Mouse (Mus musculus) neural tube, embryonic 11.5 days (tissue): ENCODE data around the gene Dlgap1. TPM values are rescaled to one million over a fixed set of nuclear protein-coding genes. Genes with fewer than 3 reads are reported as not detected.

Experiments used
- ATAC-seq: fragments of 200-750 bp; cut with Nextera tagmentation; 2 replicates; pipeline ENCODE4 v1.8.0; 2017; ENCODE audit warnings: moderate number of reproducible peaks, mild to moderate bottlenecking, moderate TSS enrichment, moderate library complexity; ENCODE audit not compliant: insufficient read depth, low FRiP score, low TSS enrichment
- DNase-seq: peaks from one replicate; pipeline ENCODE4 v3.0.0-alpha.2; 2015; ENCODE audit warnings: low spot score
- H3K27ac ChIP-seq: fragments of 300-500 bp; sonication (generic); 2 replicates; pipeline ENCODE4 v1.5.1; 2014; ENCODE audit warnings: low read depth, mild to moderate bottlenecking, low read length
- H3K27me3 ChIP-seq: fragments of 300-500 bp; sonication (generic); 2 replicates; pipeline ENCODE4 v1.6.1; 2014; ENCODE audit warnings: mild to moderate bottlenecking, low read length, mixed read lengths; ENCODE audit not compliant: control insufficient read depth, insufficient read depth
- H3K36me3 ChIP-seq: fragments of 300-500 bp; sonication (generic); 2 replicates; pipeline ENCODE4 v1.6.1; 2014; ENCODE audit warnings: mild to moderate bottlenecking, low read length, moderate library complexity, mixed read lengths; ENCODE audit not compliant: control insufficient read depth, insufficient read depth
- H3K4me1 ChIP-seq: fragments of 300-500 bp; sonication (generic); 2 replicates; pipeline ENCODE4 v1.6.1; 2014; ENCODE audit warnings: low read length, mixed read lengths; ENCODE audit not compliant: control insufficient read depth, insufficient read depth
- H3K4me2 ChIP-seq: fragments of 300-500 bp; sonication (generic); 2 replicates; pipeline ENCODE4 v1.6.1; 2014; ENCODE audit warnings: low read depth, mild to moderate bottlenecking, moderate library complexity
- H3K4me3 ChIP-seq: fragments of 300-500 bp; sonication (generic); 2 replicates; pipeline ENCODE4 v1.5.1; 2014; ENCODE audit warnings: low read depth, low read length
- H3K9ac ChIP-seq: fragments of 300-500 bp; sonication (generic); 2 replicates; pipeline ENCODE4 v1.6.1; 2014; ENCODE audit warnings: mild to moderate bottlenecking, low read length
- H3K9me3 ChIP-seq: fragments of 300-500 bp; sonication (generic); 2 replicates; pipeline ENCODE4 v1.6.1; 2016; ENCODE audit warnings: low read length; ENCODE audit not compliant: control insufficient read depth
- WGBS: fragments of 180-500 bp; shearing (Covaris S2); extraction: QIAGEN DNeasy Blood & Tissue Kit; methylation state at CpG from one replicate; pipeline ENCODE4 v1.1.7; 2014; 5-methylcytosine and 5-hydroxymethylcytosine counted together
- polyA plus RNA-seq: library from polyadenylated mRNA; unstranded; fragments of >200 nt; fragmentation: Nextera tagmentation; extraction: Ambion mirVana; gene quantifications from 2 replicates; pipeline ENCODE4 v1.2.1, GENCODE M21; 2014

The Dlgap1 gene
- polyA plus RNA-seq, 1 experiment from 2014 or later = 5.9 TPM

DNA sequence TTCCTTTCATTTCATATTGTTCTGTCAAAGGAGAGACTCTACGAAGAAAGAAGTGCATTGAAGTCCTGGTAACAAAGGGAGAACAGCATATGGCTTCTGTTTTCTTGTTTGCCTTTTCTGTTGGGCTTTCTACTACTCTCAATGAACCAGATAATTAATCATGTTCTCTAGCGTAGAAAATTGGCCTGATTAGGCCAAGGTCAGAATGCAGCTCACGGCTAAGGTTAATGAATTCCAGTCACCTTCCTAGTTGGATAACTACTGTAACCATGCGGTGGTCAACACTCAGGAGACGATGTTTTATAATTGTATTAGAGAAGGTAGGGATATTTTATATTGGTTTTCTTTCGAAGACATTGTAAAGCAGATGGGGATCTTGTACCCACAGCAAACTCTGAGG, 279.4 kb downstream of the Dlgap1 start:
- Histone ChIP-seq H3K4me3 (no peak overlapping the region), H3K9me3 (no peaks in the 10 kb centered on the region), H3K27ac (no peak overlapping the region), H3K36me3 (no peaks in the 10 kb centered on the region), H3K27me3 (no peaks in the 10 kb centered on the region), H3K4me2 (no peak overlapping the region), H3K4me1 (no peaks in the 10 kb centered on the region), H3K9ac (no peak overlapping the region)
- ATAC-seq (no peak), DNase-seq (no peak)
- 53% methylated on average over 6 of the region's 6 CpGs for WGBS

DNA sequence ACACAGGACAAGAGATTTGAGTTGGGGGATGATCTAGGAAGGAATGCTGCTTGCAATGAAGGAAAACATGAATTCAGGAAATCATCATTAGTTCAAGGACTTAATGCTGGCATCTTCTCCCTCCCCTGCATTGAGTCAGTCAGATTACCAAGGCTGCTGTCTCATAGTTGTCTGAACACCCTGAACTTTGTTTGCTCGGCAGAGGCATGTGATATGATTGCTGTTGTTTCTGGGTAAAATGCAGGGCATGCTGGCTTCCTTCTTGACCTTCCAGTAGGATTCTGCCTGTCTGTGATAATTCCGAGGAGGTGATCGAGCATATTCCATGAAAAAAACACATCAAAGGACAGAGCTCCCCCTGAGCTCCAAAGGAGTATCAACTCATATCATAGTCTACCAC, 283.6 kb downstream of the Dlgap1 start:
- Histone ChIP-seq H3K9me3 (no peaks in the 10 kb centered on the region), H3K9ac (no peak overlapping the region), H3K27ac (no peak overlapping the region), H3K27me3 (no peaks in the 10 kb centered on the region), H3K36me3 (no peaks in the 10 kb centered on the region), H3K4me1 (no peaks in the 10 kb centered on the region), H3K4me2 (no peak overlapping the region), H3K4me3 (no peak overlapping the region)
- ATAC-seq (no peak), DNase-seq (no peak)
- WGBS = 92% methylated on average over 3 of the region's 3 CpGs

DNA sequence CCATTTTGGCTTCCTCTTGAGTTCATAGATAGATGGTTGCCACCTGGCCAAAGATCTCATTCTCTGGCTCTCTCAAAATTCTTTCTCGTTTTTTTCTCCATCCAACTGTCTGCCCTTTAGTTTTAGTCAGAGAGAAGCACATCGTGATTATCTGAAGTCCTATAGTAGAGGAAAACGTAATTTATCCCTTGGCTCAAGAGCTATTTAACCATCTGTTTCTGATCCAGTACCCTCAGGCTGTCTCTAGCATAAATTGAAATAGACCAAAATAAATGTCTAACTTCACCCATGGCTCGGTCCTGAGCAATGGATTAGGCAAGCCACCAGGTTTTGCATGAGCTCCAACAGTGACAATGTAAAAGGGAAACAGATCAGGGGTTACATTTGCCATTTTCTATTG, 287.5 kb downstream of the Dlgap1 start:
- no peak for DNase-seq
- H3K36me3 ChIP-seq = no peaks in the 10 kb centered on the region
- H3K9ac ChIP-seq = no peak overlapping the region
- no peaks in the 10 kb centered on the region for H3K4me1 ChIP-seq
- no peaks in the 10 kb centered on the region for H3K9me3 ChIP-seq
- ATAC-seq = no peak
- H3K27ac ChIP-seq = no peak overlapping the region
- H3K4me2 ChIP-seq = no peak overlapping the region
- WGBS = 79% methylated on average over 4 of the region's 4 CpGs
- H3K4me3 ChIP-seq = no peak overlapping the region
- no peaks in the 10 kb centered on the region for H3K27me3 ChIP-seq

DNA sequence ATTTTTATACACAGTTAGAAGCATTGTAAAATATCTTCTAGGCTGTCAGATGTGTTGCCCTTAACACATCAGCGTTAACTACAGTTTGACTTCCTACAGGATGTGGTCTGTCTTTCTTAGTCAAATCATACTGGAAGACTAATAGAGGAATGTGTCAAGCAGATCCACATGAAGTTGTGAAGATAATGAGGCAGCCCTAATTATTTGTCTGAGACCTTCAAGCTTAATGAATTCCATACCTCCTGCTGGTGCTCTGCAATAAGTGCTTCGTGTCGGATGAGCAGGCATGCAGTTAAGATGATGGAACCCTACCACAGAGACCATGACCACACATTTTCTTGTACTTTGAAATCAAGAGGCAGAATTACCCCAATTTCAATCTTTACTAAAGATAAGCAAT, 294.3 kb downstream of the Dlgap1 start:
- Histone ChIP-seq H3K4me3 (no peak overlapping the region), H3K9me3 (no peaks in the 10 kb centered on the region), H3K27ac (no peak overlapping the region), H3K4me1 (no peaks in the 10 kb centered on the region), H3K4me2 (no peak overlapping the region), H3K36me3 (no peaks in the 10 kb centered on the region), H3K27me3 (no peaks in the 10 kb centered on the region), H3K9ac (no peak overlapping the region)
- DNase-seq (no peak), ATAC-seq (no peak)
- WGBS = 76% methylated on average over 3 of the region's 3 CpGs

DNA sequence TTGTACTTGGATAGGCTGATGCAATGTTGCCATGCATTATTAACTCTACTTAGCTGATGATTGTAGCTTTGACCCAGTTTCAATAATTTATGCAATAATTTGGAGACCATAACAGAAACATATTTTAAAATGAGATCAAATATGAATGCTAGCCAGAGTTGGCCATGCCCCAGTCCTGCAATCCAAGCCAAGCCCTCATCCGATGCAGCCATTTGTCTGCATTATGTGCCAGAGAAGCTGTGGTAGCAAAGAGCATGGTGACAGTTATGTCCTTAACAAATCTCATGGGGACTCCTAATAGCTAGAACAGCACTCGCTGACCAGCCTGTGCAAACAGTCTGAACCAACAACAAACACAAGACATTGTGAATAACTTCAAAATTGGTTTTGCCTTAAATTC, 303.3 kb downstream of the Dlgap1 start:
- DNase-seq = no peak
- no peak overlapping the region for H3K9ac ChIP-seq
- 90% methylated on average over 2 of the region's 2 CpGs for WGBS

DNA sequence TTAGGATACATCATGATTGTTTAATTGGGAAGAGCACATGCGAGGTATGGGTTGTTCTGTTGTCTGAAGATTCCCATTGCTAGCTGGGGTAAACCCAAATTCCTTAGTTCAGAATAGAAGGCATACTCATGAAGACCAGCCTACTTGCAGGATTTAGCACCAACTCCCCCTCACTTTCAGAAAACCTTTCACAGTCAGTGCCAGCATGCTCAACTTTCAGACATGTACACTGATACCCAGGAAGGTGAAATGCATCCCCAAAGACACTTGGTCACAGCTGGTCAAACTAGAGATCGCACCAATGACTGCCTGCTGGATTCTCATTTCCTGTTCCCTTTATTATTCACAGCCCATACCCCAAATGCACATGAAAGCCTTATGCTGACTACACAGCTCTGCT, 318.8 kb downstream of the Dlgap1 start:
- 88% methylated on average over 2 of the region's 2 CpGs for WGBS
- Histone ChIP-seq H3K27me3 (no peaks in the 10 kb centered on the region), H3K27ac (no peak overlapping the region), H3K9me3 (no peaks in the 10 kb centered on the region), H3K4me3 (no peak overlapping the region), H3K36me3 (no peaks in the 10 kb centered on the region), H3K9ac (no peak overlapping the region), H3K4me1 (no peaks in the 10 kb centered on the region), H3K4me2 (no peak overlapping the region)
- no peak for DNase-seq
- no peak for ATAC-seq

More for the DNA sequence above, 303.3 kb downstream of the Dlgap1 start:
- H3K36me3 ChIP-seq = no peaks in the 10 kb centered on the region
- H3K27me3 ChIP-seq = no peaks in the 10 kb centered on the region
- H3K4me2 ChIP-seq = no peak overlapping the region
- ATAC-seq = no peak
- H3K27ac ChIP-seq = no peak overlapping the region
- no peaks in the 10 kb centered on the region for H3K9me3 ChIP-seq
- no peak overlapping the region for H3K4me3 ChIP-seq
- H3K4me1 ChIP-seq = no peaks in the 10 kb centered on the region

DNA sequence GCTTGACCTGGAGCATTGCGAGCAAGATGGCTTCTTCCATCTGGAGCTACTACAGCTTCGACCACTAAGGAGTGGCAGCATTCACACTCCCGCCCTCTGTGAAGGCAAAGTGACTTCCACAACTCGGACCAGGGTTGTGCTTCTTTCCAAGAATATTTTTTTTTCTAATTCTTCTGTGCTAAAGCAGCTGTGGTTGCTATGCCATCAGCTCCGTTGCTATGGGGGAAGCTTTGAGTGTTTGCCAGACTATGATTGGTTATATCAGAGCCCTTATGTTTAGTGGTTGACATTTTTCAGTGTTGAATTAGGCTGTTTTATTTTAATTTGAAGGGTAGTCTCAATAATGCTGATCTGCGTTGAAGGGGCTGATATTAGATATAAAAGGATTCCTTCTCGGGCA, 325.2 kb downstream of the Dlgap1 start:
- no peak overlapping the region for H3K4me2 ChIP-seq
- WGBS = 89% methylated on average over 7 of the region's 7 CpGs
- H3K4me3 ChIP-seq = no peak overlapping the region
- no peaks in the 10 kb centered on the region for H3K4me1 ChIP-seq
- H3K27me3 ChIP-seq = no peaks in the 10 kb centered on the region
- H3K9ac ChIP-seq = no peak overlapping the region
- no peaks in the 10 kb centered on the region for H3K36me3 ChIP-seq
- H3K9me3 ChIP-seq = no peaks in the 10 kb centered on the region
- ATAC-seq (no peak), DNase-seq (no peak)
- H3K27ac ChIP-seq = no peak overlapping the region

DNA sequence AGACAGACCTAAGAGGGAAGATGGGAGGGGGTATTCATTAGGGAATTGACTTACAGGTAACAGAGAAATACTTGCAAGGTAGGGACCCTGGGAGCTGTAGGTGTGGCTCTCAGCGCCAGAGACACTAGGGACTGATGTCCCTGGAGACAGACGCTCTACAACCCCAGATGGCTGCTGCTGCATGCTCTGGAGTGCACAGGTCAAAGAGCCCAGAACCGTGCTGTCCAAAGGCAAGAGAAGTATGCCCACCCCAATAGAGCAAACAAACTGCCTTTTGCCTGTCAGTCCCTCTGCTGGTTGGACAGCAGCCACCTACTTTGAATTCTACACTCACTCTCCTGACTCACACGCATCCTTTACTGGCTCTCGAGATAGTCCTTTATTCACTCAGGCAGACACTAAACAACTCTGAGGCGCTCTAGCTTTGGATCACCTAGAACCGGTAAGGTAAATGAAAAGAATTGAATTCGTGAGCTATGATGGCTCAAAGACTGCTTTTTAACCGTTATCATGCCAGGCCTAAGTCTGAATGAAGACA, 333.1 kb downstream of the Dlgap1 start:
- DNase-seq (no peak), ATAC-seq (no peak)
- no peaks in the 10 kb centered on the region for H3K4me1 ChIP-seq
- H3K9me3 ChIP-seq = no peaks in the 10 kb centered on the region
- H3K36me3 ChIP-seq = no peaks in the 10 kb centered on the region
- H3K4me3 ChIP-seq = no peak overlapping the region
- H3K27ac ChIP-seq = no peak overlapping the region
- H3K27me3 ChIP-seq = no peaks in the 10 kb centered on the region
- 84% methylated on average over 9 of the region's 9 CpGs for WGBS
- no peak overlapping the region for H3K9ac ChIP-seq
- H3K4me2 ChIP-seq = no peak overlapping the region

DNA sequence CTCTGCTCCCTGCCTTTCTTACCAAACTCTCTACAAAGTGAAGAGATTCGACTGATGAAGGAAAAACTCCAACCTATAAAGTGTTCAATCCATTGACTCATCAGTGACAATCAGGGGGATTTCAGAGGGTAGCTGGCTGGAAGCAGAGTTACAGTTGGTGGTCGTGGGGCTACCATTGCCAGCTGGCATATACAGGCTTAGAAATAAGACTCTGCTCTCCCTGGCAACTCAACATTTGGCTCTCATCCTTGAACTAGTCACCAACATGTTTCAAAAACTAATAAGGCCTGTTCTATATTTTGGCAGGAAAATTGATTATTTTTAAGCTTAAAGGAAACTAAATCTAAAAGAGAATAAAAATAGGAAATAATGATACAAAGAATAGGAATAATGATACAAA, 333.8 kb downstream of the Dlgap1 start:
- 87% methylated on average over 2 of the region's 2 CpGs for WGBS
- H3K27me3 ChIP-seq = no peaks in the 10 kb centered on the region
- H3K4me2 ChIP-seq = no peak overlapping the region
- no peak overlapping the region for H3K9ac ChIP-seq
- no peaks in the 10 kb centered on the region for H3K9me3 ChIP-seq
- DNase-seq (no peak), ATAC-seq (no peak)
- H3K4me1 ChIP-seq = no peaks in the 10 kb centered on the region
- no peak overlapping the region for H3K27ac ChIP-seq
- no peaks in the 10 kb centered on the region for H3K36me3 ChIP-seq
- H3K4me3 ChIP-seq = no peak overlapping the region
